Mouse (Mus musculus) embryonic fibroblast, embryonic 13.5 days (primary cell): ENCODE results near the gene Cabp4.
"Not testable (repeated sequence)": the region's sequence is repeated elsewhere in the genome, so short reads cannot be mapped to it uniquely, and the experiment has no call there.

Experiments used
- CTCF ChIP-seq: IDR thresholded peaks from 2 replicates; pipeline ENCODE4 v1.5.1; 2011; ENCODE audit warnings: mild to moderate bottlenecking, control low read depth, low read length, moderate library complexity, borderline replicate concordance; ENCODE audit not compliant: insufficient read depth
- POLR2A ChIP-seq: IDR thresholded peaks from 2 replicates; pipeline ENCODE4 v1.6.1; 2011; ENCODE audit warnings: low read depth, mild to moderate bottlenecking, control low read depth, low read length, moderate library complexity

GRCm38 (mm10) chr19:4121896-4122295, 21.9 kb downstream of the Cabp4 start:
- not testable (repeated sequence) for TF ChIP-seq CTCF, POLR2A
